Mouse (Mus musculus) skeletal muscle tissue, postnatal 0 days (tissue): ENCODE measurements around the gene Olfr19. TPM values are rescaled to one million over a fixed set of nuclear protein-coding genes. Genes with fewer than 3 reads are reported as not detected.

Experiments
- polyA plus RNA-seq: library from polyadenylated mRNA; unstranded; fragments of >200 nt; fragmentation: Nextera tagmentation; extraction: Ambion mirVana; gene quantifications from 2 replicates; pipeline ENCODE4 v1.2.1, GENCODE M21; 2015

Olfr19 gene
- not detected in 2 replicates for polyA plus RNA-seq

GRCm38 (mm10) chr16:16676305-16676704 is at the start of gene Olfr19:
Gene Olfr19, minus strand, starts transcription at chr16:16676405.

Other genes starting within 250 kb of the Olfr19 start
- gene Fgd4, start 75.9 kb downstream of the Olfr19 start, polyA plus RNA-seq, result 3.2 and 4.1 TPM in 2 replicates
- gene Spag6l, start 153.1 kb upstream of the Olfr19 start, polyA plus RNA-seq, result 0.05 TPM in 1 of 2 replicates, not detected in the other
- gene Igll1, start 187.6 kb upstream of the Olfr19 start, polyA plus RNA-seq, result not detected in 2 replicates
- gene Top3b, start 194.3 kb upstream of the Olfr19 start, polyA plus RNA-seq, result 28.9 and 29.4 TPM in 2 replicates
- 0.39 and 0.67 TPM in 2 replicates for gene Vpreb1, start 194.4 kb upstream of the Olfr19 start, polyA plus RNA-seq
- gene Ppm1f, start 220.1 kb upstream of the Olfr19 start, polyA plus RNA-seq, result 10.4 and 10.7 TPM in 2 replicates